Mouse (Mus musculus) heart, adult 9 months (tissue): ENCODE data around the gene Trpt1.

Experiments
- DNase-seq, 2 experiments: peaks; one replicate each; pipeline ENCODE4 v3.0.0; 2022; ENCODE audit warnings: low spot score in 2 of 2

Trpt1 gene

DNA sequence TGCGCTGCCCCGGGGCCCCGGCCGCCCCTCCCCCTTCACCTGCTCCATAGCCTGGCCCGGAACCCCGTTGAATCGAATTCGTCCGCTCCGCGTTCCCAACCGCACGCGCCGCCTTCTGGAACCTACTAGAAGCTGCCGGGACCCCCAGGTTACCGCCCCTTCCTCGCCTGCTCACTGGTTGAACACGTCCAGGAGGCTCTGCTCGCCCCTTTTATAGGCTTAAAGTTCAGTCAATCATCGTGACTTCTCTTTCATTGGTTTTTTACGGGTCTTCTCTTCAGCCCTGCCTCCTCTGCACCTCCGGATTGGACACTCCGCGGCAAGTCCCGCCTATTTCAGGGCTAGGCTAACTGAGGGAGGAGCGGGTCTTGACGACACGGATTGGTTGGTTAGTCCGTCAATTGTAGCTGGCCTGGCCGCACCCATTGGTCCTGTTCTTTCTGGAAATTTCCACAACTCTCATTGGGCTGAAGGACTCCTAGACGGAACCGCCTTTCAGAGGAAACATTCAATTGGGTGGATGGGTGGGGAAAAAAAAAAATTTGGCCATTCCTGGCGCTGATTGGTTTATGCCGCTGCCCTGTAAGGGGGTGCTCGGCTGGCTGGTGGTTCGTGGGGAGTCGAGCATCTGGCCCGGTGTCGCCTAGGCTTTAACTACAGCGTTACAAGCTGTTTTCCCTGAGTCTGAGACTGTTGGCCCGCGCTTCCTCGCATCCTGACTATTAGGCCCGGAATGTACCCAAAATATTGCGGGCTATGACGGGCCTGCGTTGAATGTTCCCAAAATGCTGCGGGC, 44.1 kb downstream of the Trpt1 start, which contains the start of gene Stip1:
TSS of gene Stip1 (minus strand) at position 127 of the 796 bp plus-strand sequence.
- DNase-seq = peak; percentile 100

DNA sequence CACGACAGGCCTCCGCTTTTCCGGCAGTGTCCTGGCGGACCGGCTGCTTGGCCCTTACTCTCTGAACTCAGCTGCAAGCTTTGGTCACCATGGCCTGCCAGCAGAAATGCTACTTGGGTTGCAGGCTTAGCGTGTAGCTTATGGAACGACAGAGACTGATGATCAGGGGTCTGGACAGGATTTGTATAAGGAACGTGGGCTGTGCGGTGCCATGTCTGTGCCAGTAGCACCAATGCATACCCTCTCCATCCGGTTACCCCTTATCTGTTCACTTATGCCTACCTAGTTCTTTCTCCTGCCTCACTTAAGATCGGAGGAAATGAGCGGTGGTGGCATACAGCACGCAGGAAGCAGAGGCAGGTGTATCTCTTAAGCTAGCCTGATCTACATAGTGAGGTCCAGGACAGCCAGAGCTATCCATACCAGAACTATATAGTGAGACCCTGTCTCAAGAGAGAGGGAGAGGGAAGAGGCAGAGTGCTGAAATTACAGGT, 44.8 kb downstream of the Trpt1 start:
- DNase-seq = no peak

DNA sequence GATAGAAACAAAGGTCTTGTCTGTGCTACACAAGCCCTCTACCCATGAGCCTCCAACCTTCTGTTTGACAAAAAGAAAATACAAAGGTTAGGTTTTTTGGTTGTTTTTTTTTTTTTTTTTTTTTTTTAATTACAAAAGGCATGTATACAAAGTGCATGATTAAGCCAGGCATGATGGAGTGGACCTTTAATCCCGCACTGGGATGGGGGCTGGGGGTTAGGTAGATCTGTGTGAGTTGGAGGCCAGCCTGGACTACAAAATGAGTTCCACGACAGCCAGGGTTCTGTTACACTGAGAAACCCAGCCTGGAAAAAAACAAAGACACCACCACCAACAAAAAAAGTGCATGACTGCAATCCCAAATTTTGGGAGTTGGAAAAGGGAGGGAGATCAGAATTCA, 45.2 kb downstream of the Trpt1 start:
- DNase-seq = no peak

DNA sequence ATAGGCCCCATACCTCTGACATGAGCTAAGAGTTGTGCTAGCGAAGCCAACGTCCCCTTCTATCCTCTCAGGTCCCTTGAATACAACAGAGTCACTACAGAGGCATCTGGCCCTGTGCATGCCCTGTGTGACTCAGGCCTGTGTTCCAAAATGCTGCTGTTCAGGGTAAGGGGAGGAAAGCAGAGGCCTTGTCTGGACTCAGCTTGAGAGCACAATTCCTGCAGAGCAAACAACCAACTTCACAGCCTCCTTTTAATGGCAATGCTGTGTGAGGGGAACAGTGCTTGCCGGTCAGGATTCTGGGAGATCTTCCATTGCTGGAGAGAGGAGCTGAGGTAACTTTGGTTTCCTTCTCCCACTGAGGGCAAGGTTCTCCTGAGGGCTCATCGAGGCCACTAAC, 48.3 kb downstream of the Trpt1 start:
- DNase-seq = no peak

DNA sequence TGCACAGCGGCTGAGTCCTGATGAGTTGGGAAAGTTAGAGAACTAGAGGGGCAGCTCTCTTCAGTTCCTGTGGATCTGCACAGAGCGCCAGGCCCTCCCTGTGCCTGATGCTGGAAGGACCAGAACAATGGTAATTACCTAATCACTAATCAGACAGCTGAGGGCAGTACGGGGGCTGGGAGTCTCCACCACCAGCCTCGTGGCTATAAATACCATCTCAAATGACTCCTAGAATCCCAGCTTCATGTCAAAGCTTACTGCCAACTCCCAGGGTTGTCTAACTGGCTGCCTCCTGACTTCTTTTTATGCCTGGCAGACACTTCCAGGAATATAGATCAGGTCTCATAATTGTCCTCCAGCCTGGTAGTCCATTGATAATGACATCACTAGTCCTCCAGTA, 48.8 kb downstream of the Trpt1 start:
- peak; percentile 45 to 54 for DNase-seq
